In genomic region chr13:32398616-32399015, GRCm38 (mm10) we compare ENCODE assay signal across 24 mouse cellular contexts.
DNase-seq lines count a peak whose midpoint lies in the region; ATAC-seq and TF ChIP-seq lines count a peak whose summit lies in the region.
"Had no signal": no experiment of that assay in that cellular context is flagged by ENCODE, and none has a peak within 500 bp of the region (broad histone marks: within the 10 kb centered on the region; RNA-seq: fewer than 3 reads in every experiment).

No protein-coding gene starts in this region.

- H3K79me2 ChIP-seq in myocyte (ENCODE audit: control insufficient read depth, insufficient read depth) = no peaks in the 10 kb centered on the region

- ATAC-seq in frontal cortex, adult (ENCODE audit: low TSS enrichment) = 0 out of 2 replicates have a peak, but pooled peaks have one; percentile 13
- ATAC-seq: forebrain, embryonic 15.5 days; hindbrain, embryonic 16.5 days; intestine, embryonic 15.5 days; Patski had no signal

- H3K4me3 ChIP-seq in myocyte = no peak overlapping the region
- H3K4me3 ChIP-seq: embryonic facial prominence, embryonic 13.5 days; forebrain, embryonic 12.5 days; forebrain, embryonic 15.5 days; gastrocnemius, adult 2 months; hindbrain, embryonic 13.5 days; intestine, embryonic 15.5 days had no signal

- H3K27me3 ChIP-seq in myocyte (ENCODE audit: control insufficient read depth, insufficient read depth, insufficient read length) = no peaks in the 10 kb centered on the region
- H3K27me3 ChIP-seq: embryonic facial prominence, embryonic 13.5 days; forebrain, embryonic 12.5 days; forebrain, embryonic 15.5 days; hindbrain, embryonic 13.5 days; intestine, embryonic 15.5 days; Patski had no signal

- no peak overlapping the region for H3ac ChIP-seq in myocyte (ENCODE audit: control insufficient read depth, insufficient read length)

- TF ChIP-seq POLR2A in myocyte (IDR thresholded peaks at IDR 0.05; ENCODE audit: insufficient read length, low read depth) = no peak

- no peaks in the 10 kb centered on the region for H3K36me3 ChIP-seq in myocyte (ENCODE audit: control insufficient read depth, insufficient read depth)
- H3K36me3 ChIP-seq: embryonic facial prominence, embryonic 13.5 days; forebrain, embryonic 12.5 days; forebrain, embryonic 15.5 days; hindbrain, embryonic 13.5 days; intestine, embryonic 15.5 days had no signal

- no peak for DNase-seq in frontal cortex, postnatal 36 days (ENCODE audit: low spot score in 2 of 2)
- DNase-seq in 3T3-L1 (ENCODE audit: low read depth, low spot score) = peak; percentile 63
- DNase-seq in brain, adult 2 months (ENCODE audit: low read depth, low spot score) = peak; percentile 7
- no peak for DNase-seq in cerebellum, postnatal 10 days
- no peak for DNase-seq in kidney, adult 11 months
- DNase-seq: adrenal gland, adult 2 months; adrenal gland, postnatal 14 days; cerebellum, adult 18-20 months; cerebellum, adult 9-10 months; cerebellum, postnatal 25 days; gastrocnemius, adult 2 months; gastrocnemius, postnatal 14 days; heart, adult 11 months; kidney, adult 18-20 months had no signal

- H3K4me2 ChIP-seq in myocyte (ENCODE audit: low read depth) = peak overlapping the region; percentile 54
- H3K4me2 ChIP-seq: embryonic facial prominence, embryonic 13.5 days; forebrain, embryonic 12.5 days; forebrain, embryonic 15.5 days; heart, embryonic 11.5 days; hindbrain, embryonic 13.5 days; intestine, embryonic 15.5 days had no signal

TF ChIP-seq in myocyte, 11 proteins besides CTCF, POLR2A, EP300 and RAD21:
- peak in 2 of 3 experiments; percentile 26 to 27 for TF ChIP-seq MYOG (IDR thresholded peaks at IDR 0.05; ENCODE audit: control insufficient read depth in 1 of 3, insufficient read depth in 1 of 3, insufficient read length in 2 of 3, low read depth in 2 of 3)
- TF ChIP-seq MYOD1 (IDR thresholded peaks at IDR 0.05; ENCODE audit: control insufficient read depth in 1 of 3, insufficient read length in 2 of 3, low read depth in 2 of 3) = peak in 1 of 3 experiments; percentile 37
- no peak for TF ChIP-seq E2F4 (IDR thresholded peaks at IDR 0.05; ENCODE audit: insufficient read depth)
- no peak for TF ChIP-seq USF1 (IDR thresholded peaks at IDR 0.05; ENCODE audit: low read depth)

Comparison
In these comparisons a context has a peak if more than half of its experiments do, and no peak if none do; other contexts are left out.
1. DNase-seq: peak in 3T3-L1 (single experiment) and brain, adult 2 months (single experiment); none in frontal cortex, postnatal 36 days (0 of 2), cerebellum, postnatal 10 days (0 of 2) and kidney, adult 11 months (single experiment).